27 mouse cellular contexts compared by ENCODE assay signal in the genomic region with DNA sequence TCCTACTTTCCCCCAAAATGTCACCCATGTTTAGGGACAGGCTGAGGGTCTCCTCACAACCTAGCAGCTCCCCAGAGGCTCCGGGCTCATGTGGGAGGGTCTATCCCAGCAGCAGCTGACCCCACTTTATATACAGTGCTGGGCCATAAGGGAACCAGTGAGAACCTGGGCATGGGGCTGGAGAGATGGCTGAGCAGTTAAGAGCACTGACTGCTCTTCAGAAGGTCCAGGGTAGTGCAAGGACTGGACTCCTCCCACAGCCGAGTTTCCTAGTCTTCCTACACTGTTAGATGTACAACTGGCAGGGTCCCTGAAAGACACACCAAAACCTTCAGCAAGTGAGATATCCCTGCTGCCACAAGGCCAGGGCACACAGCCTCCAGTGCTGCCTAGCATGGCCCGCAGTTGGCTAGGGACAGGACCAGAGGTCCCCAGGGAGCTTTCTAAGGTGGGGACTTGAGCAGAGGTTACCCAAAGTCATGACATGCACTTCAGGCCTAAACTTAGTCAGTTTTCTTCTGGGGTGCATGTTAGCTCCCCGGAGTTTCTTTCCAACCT. TPM values are rescaled to one million over a fixed set of nuclear protein-coding genes. Genes with fewer than 3 reads are reported as not detected.
A peak's percentile ranks its signal among the peaks of the same experiment; 100 is the strongest.
DNase-seq lines count a peak whose midpoint lies in the region; ATAC-seq and TF ChIP-seq lines count a peak whose summit lies in the region.
"Had no signal": no experiment of that assay in that cellular context is flagged by ENCODE, and none has a peak within 500 bp of the region (broad histone marks: within the 10 kb centered on the region; RNA-seq: fewer than 3 reads in every experiment).

No protein-coding gene starts in this region.

- TF ChIP-seq CTCF in heart, postnatal 0 days (IDR thresholded peaks at IDR 0.05; ENCODE audit: low read depth) = no peak

- peak; percentile 91 for DNase-seq in heart, adult 11 months
- no peak for DNase-seq in heart, adult 9 months (ENCODE audit: low spot score in 2 of 2)
- no peak for DNase-seq in heart, postnatal 0 days (ENCODE audit: low spot score)
- no peak for DNase-seq in thymus, adult 18-20 months
- no peak for DNase-seq in hindbrain, embryonic 10.5 days (ENCODE audit: low spot score)
- DNase-seq: adrenal gland, postnatal 14 days; cerebellum, adult 11-12 months; cerebellum, postnatal 14 days; gastrocnemius, postnatal 10 days; kidney, adult 9 months; kidney, postnatal 25 days; left cerebral cortex, postnatal 4 days; lung, postnatal 36 days; midbrain, embryonic 14.5 days; spleen, adult 18-20 months; thymus, postnatal 4 days had no signal

- no peak overlapping the region for H3K4me2 ChIP-seq in heart, postnatal 0 days (ENCODE audit: low read depth, low read length)
- no peak overlapping the region for H3K4me2 ChIP-seq in heart, embryonic 11.5 days
- no peak overlapping the region for H3K4me2 ChIP-seq in midbrain, embryonic 13.5 days (replicated peaks)
- H3K4me2 ChIP-seq in midbrain, embryonic 15.5 days = no peak overlapping the region
- H3K4me2 ChIP-seq: embryonic facial prominence, embryonic 15.5 days; hindbrain, embryonic 15.5 days; intestine, embryonic 15.5 days; neural tube, embryonic 15.5 days had no signal

- WGBS in heart, postnatal 0 days = 69% methylated on average over 4 of the region's 4 CpGs
- 81% methylated on average over 4 of the region's 4 CpGs for WGBS in heart, embryonic 11.5 days (ENCODE audit: insufficient replicate concordance)
- 93% methylated on average over 4 of the region's 4 CpGs for WGBS in midbrain, embryonic 13.5 days
- WGBS in midbrain, embryonic 15.5 days = 89% methylated on average over 4 of the region's 4 CpGs
- 89% methylated on average over 4 of the region's 4 CpGs for WGBS in hindbrain, embryonic 10.5 days

- H3K27me3 ChIP-seq in heart, postnatal 0 days (ENCODE audit: control insufficient read depth, insufficient read depth, low read length) = no peaks in the 10 kb centered on the region
- H3K27me3 ChIP-seq in heart, embryonic 11.5 days (ENCODE audit: control insufficient read depth, insufficient read depth, low read length) = no peaks in the 10 kb centered on the region
- H3K27me3 ChIP-seq in midbrain, embryonic 13.5 days = no peaks in the 10 kb centered on the region
- no peaks in the 10 kb centered on the region for H3K27me3 ChIP-seq in midbrain, embryonic 15.5 days (replicated peaks)
- no peaks in the 10 kb centered on the region for H3K27me3 ChIP-seq in hindbrain, embryonic 10.5 days (ENCODE audit: insufficient read depth, poor library complexity, severe bottlenecking)
- H3K27me3 ChIP-seq: embryonic facial prominence, embryonic 15.5 days; hindbrain, embryonic 15.5 days; intestine, embryonic 15.5 days; neural tube, embryonic 15.5 days had no signal

- no peak for ATAC-seq in heart, postnatal 0 days (ENCODE audit: insufficient read depth, low read depth)
- ATAC-seq in heart, embryonic 11.5 days (replicated peaks; ENCODE audit: insufficient number of reproducible peaks, low FRiP score, low TSS enrichment) = no peak
- peak; percentile 16; the same call in 1 of the 2 replicates for ATAC-seq in midbrain, embryonic 13.5 days
- ATAC-seq in midbrain, embryonic 15.5 days (replicated peaks) = no peak

- H3K27ac ChIP-seq in heart, postnatal 0 days (ENCODE audit: low read depth) = peak overlapping the region; percentile 63
- no peak overlapping the region for H3K27ac ChIP-seq in heart, embryonic 11.5 days (ENCODE audit: low read depth, low read length)
- H3K27ac ChIP-seq in midbrain, embryonic 13.5 days = no peak overlapping the region
- H3K27ac ChIP-seq in midbrain, embryonic 15.5 days = no peak overlapping the region
- H3K27ac ChIP-seq in hindbrain, embryonic 10.5 days = no peak overlapping the region
- H3K27ac ChIP-seq: embryonic facial prominence, embryonic 15.5 days; hindbrain, embryonic 15.5 days; intestine, embryonic 15.5 days; neural tube, embryonic 15.5 days had no signal

- TF ChIP-seq EP300 in heart, postnatal 0 days (IDR thresholded peaks at IDR 0.05; ENCODE audit: low read depth) = no peak

- no peaks in the 10 kb centered on the region for H3K9me3 ChIP-seq in heart, postnatal 0 days (replicated peaks; ENCODE audit: control insufficient read depth, low read length)
- no peaks in the 10 kb centered on the region for H3K9me3 ChIP-seq in heart, embryonic 11.5 days (replicated peaks; ENCODE audit: control insufficient read depth, low read length)
- no peaks in the 10 kb centered on the region for H3K9me3 ChIP-seq in midbrain, embryonic 13.5 days
- H3K9me3 ChIP-seq in midbrain, embryonic 15.5 days = no peaks in the 10 kb centered on the region
- no peaks in the 10 kb centered on the region for H3K9me3 ChIP-seq in hindbrain, embryonic 10.5 days
- H3K9me3 ChIP-seq: embryonic facial prominence, embryonic 15.5 days; G1E; hindbrain, embryonic 15.5 days; intestine, embryonic 15.5 days; neural tube, embryonic 15.5 days had no signal

- peaks cover 23% of the 10 kb centered on the region for H3K4me1 ChIP-seq in heart, postnatal 0 days (ENCODE audit: control insufficient read depth, insufficient read depth)
- peaks cover 15% of the 10 kb centered on the region for H3K4me1 ChIP-seq in heart, embryonic 11.5 days (ENCODE audit: control insufficient read depth, insufficient read depth, low read length)
- 0 out of 2 replicates have a peak, but pooled peaks cover 4% of the 10 kb centered on the region for H3K4me1 ChIP-seq in midbrain, embryonic 13.5 days (replicated peaks)
- H3K4me1 ChIP-seq in midbrain, embryonic 15.5 days = peaks cover 3% of the 10 kb centered on the region; the same call in 1 of the 2 replicates
- H3K4me1 ChIP-seq in hindbrain, embryonic 10.5 days (replicated peaks) = peaks cover 22% of the 10 kb centered on the region; the same call in 1 of the 2 replicates

- no peak overlapping the region for H3K4me3 ChIP-seq in heart, postnatal 0 days (ENCODE audit: low read depth, low read length)
- H3K4me3 ChIP-seq in heart, embryonic 11.5 days (ENCODE audit: low read depth, low read length) = no peak overlapping the region
- no peak overlapping the region for H3K4me3 ChIP-seq in midbrain, embryonic 13.5 days (replicated peaks)
- H3K4me3 ChIP-seq in midbrain, embryonic 15.5 days = no peak overlapping the region
- H3K4me3 ChIP-seq in hindbrain, embryonic 10.5 days = no peak overlapping the region
- H3K4me3 ChIP-seq: embryonic facial prominence, embryonic 15.5 days; hindbrain, embryonic 15.5 days; intestine, embryonic 15.5 days; left cerebral cortex, adult 2 months; neural tube, embryonic 15.5 days had no signal

- H3K36me3 ChIP-seq in heart, postnatal 0 days (replicated peaks; ENCODE audit: control insufficient read depth, insufficient read depth, low read length) = peaks cover 26% of the 10 kb centered on the region
- H3K36me3 ChIP-seq in heart, embryonic 11.5 days (ENCODE audit: control insufficient read depth, insufficient read depth, low read length) = no peaks in the 10 kb centered on the region
- no peaks in the 10 kb centered on the region for H3K36me3 ChIP-seq in midbrain, embryonic 13.5 days
- H3K36me3 ChIP-seq in midbrain, embryonic 15.5 days (replicated peaks) = no peaks in the 10 kb centered on the region
- 0 out of 2 replicates have a peak, but pooled peaks cover 6% of the 10 kb centered on the region for H3K36me3 ChIP-seq in hindbrain, embryonic 10.5 days
- H3K36me3 ChIP-seq: embryonic facial prominence, embryonic 15.5 days; hindbrain, embryonic 15.5 days; intestine, embryonic 15.5 days had no signal

- peak overlapping the region; percentile 41; the same call in 1 of the 2 replicates for H3K9ac ChIP-seq in heart, postnatal 0 days (replicated peaks; ENCODE audit: low read depth, low read length)
- H3K9ac ChIP-seq in heart, embryonic 11.5 days (ENCODE audit: low read depth, low read length) = no peak overlapping the region
- no peak overlapping the region for H3K9ac ChIP-seq in midbrain, embryonic 13.5 days (replicated peaks)
- no peak overlapping the region for H3K9ac ChIP-seq in midbrain, embryonic 15.5 days
- H3K9ac ChIP-seq: embryonic facial prominence, embryonic 15.5 days; hindbrain, embryonic 15.5 days; intestine, embryonic 15.5 days; neural tube, embryonic 15.5 days had no signal

RNA-seq across cellular contexts. Expression of a gene that starts 7.6 kb away (rescaled TPM):
- 1.7 and 1.8 TPM in 2 replicates for total RNA-seq in heart, postnatal 0 days (2014; rRNA removed; ENCODE audit: low replicate concordance)
- polyA plus RNA-seq in heart, postnatal 0 days (2015; fragmentation: Nextera tagmentation; extraction: Ambion mirVana) = 0.23 and 0.31 TPM in 2 replicates
- 0.17 and 0.21 TPM in 2 replicates for polyA plus RNA-seq in heart, embryonic 11.5 days (2014; fragmentation: Nextera tagmentation; extraction: Ambion mirVana)
- polyA plus RNA-seq in midbrain, embryonic 13.5 days (2015; fragmentation: Nextera tagmentation; extraction: Ambion mirVana) = 0.13 TPM in 1 of 2 replicates, not detected in the other
- 0.18 and 0.33 TPM in 2 replicates for polyA plus RNA-seq in midbrain, embryonic 15.5 days (2015; fragmentation: Nextera tagmentation; extraction: Ambion mirVana)
- 0.43 TPM in 1 of 2 replicates, not detected in the other for polyA plus RNA-seq in hindbrain, embryonic 10.5 days (2016; fragmentation: Nextera tagmentation; extraction: Ambion mirVana)
- total RNA-seq: left cerebral cortex, postnatal 4 days had no signal

RNA-seq across cellular contexts. Expression of a gene that starts 19.9 kb away (rescaled TPM):
- 38.2 and 39.1 TPM in 2 replicates for total RNA-seq in heart, postnatal 0 days (2014; rRNA removed; ENCODE audit: low replicate concordance)
- polyA plus RNA-seq in heart, postnatal 0 days (2015; fragmentation: Nextera tagmentation; extraction: Ambion mirVana) = 23.0 and 23.7 TPM in 2 replicates
- 7.2 and 7.5 TPM in 2 replicates for polyA plus RNA-seq in heart, embryonic 11.5 days (2014; fragmentation: Nextera tagmentation; extraction: Ambion mirVana)
- polyA plus RNA-seq in midbrain, embryonic 13.5 days (2015; fragmentation: Nextera tagmentation; extraction: Ambion mirVana) = 1.7 TPM in 2 replicates
- polyA plus RNA-seq in midbrain, embryonic 15.5 days (2015; fragmentation: Nextera tagmentation; extraction: Ambion mirVana) = 2.5 and 2.7 TPM in 2 replicates
- polyA plus RNA-seq in hindbrain, embryonic 10.5 days (2016; fragmentation: Nextera tagmentation; extraction: Ambion mirVana) = 2.0 and 2.8 TPM in 2 replicates

RNA-seq across cellular contexts. Expression of a gene that starts 25.5 kb away (rescaled TPM):
- 1.3 and 4.5 TPM in 2 replicates for total RNA-seq in heart, postnatal 0 days (2014; rRNA removed; ENCODE audit: low replicate concordance)
- 1.0 and 2.0 TPM in 2 replicates for polyA plus RNA-seq in heart, postnatal 0 days (2015; fragmentation: Nextera tagmentation; extraction: Ambion mirVana)
- polyA plus RNA-seq in heart, embryonic 11.5 days (2014; fragmentation: Nextera tagmentation; extraction: Ambion mirVana) = 0.57 and 0.72 TPM in 2 replicates
- 6.0 and 7.5 TPM in 2 replicates for polyA plus RNA-seq in midbrain, embryonic 13.5 days (2015; fragmentation: Nextera tagmentation; extraction: Ambion mirVana)
- polyA plus RNA-seq in midbrain, embryonic 15.5 days (2015; fragmentation: Nextera tagmentation; extraction: Ambion mirVana) = 8.2 and 9.5 TPM in 2 replicates
- polyA plus RNA-seq in hindbrain, embryonic 10.5 days (2016; fragmentation: Nextera tagmentation; extraction: Ambion mirVana) = 0.40 and 0.76 TPM in 2 replicates
- total RNA-seq: G1E; liver, adult 2 months had no signal
- polyA plus RNA-seq: G1E had no signal

RNA-seq across cellular contexts. Expression of a gene that starts 45.0 kb away (rescaled TPM):
- not detected in 2 replicates for total RNA-seq in heart, postnatal 0 days (2014; rRNA removed; ENCODE audit: low replicate concordance)
- polyA plus RNA-seq in heart, postnatal 0 days (2015; fragmentation: Nextera tagmentation; extraction: Ambion mirVana) = not detected in 2 replicates
- polyA plus RNA-seq in heart, embryonic 11.5 days (2014; fragmentation: Nextera tagmentation; extraction: Ambion mirVana) = not detected in 2 replicates
- polyA plus RNA-seq in midbrain, embryonic 13.5 days (2015; fragmentation: Nextera tagmentation; extraction: Ambion mirVana) = not detected in 2 replicates
- 0.46 TPM in 1 of 2 replicates, not detected in the other for polyA plus RNA-seq in midbrain, embryonic 15.5 days (2015; fragmentation: Nextera tagmentation; extraction: Ambion mirVana)
- polyA plus RNA-seq in hindbrain, embryonic 10.5 days (2016; fragmentation: Nextera tagmentation; extraction: Ambion mirVana) = not detected in 2 replicates
- total RNA-seq: adrenal gland, postnatal 14 days; G1E; gastrocnemius, postnatal 10 days; heart, adult 18-20 months; left cerebral cortex, adult 2 months; left cerebral cortex, postnatal 4 days; liver, adult 2 months had no signal
- polyA plus RNA-seq: G1E; hindbrain, embryonic 15.5 days; liver, adult 2 months; midbrain, embryonic 14.5 days; neural tube, embryonic 15.5 days had no signal

RNA-seq across cellular contexts. Expression of a gene that starts 46.2 kb away (rescaled TPM):
- 120 and 123 TPM in 2 replicates for total RNA-seq in heart, postnatal 0 days (2014; rRNA removed; ENCODE audit: low replicate concordance)
- polyA plus RNA-seq in heart, postnatal 0 days (2015; fragmentation: Nextera tagmentation; extraction: Ambion mirVana) = 88.6 and 97.6 TPM in 2 replicates
- 85.3 and 95.2 TPM in 2 replicates for polyA plus RNA-seq in heart, embryonic 11.5 days (2014; fragmentation: Nextera tagmentation; extraction: Ambion mirVana)
- polyA plus RNA-seq in midbrain, embryonic 13.5 days (2015; fragmentation: Nextera tagmentation; extraction: Ambion mirVana) = 120 and 131 TPM in 2 replicates
- polyA plus RNA-seq in midbrain, embryonic 15.5 days (2015; fragmentation: Nextera tagmentation; extraction: Ambion mirVana) = 106 and 108 TPM in 2 replicates
- 116 and 147 TPM in 2 replicates for polyA plus RNA-seq in hindbrain, embryonic 10.5 days (2016; fragmentation: Nextera tagmentation; extraction: Ambion mirVana)
